8 mouse cellular contexts compared by ENCODE assay signal in the genomic region with DNA sequence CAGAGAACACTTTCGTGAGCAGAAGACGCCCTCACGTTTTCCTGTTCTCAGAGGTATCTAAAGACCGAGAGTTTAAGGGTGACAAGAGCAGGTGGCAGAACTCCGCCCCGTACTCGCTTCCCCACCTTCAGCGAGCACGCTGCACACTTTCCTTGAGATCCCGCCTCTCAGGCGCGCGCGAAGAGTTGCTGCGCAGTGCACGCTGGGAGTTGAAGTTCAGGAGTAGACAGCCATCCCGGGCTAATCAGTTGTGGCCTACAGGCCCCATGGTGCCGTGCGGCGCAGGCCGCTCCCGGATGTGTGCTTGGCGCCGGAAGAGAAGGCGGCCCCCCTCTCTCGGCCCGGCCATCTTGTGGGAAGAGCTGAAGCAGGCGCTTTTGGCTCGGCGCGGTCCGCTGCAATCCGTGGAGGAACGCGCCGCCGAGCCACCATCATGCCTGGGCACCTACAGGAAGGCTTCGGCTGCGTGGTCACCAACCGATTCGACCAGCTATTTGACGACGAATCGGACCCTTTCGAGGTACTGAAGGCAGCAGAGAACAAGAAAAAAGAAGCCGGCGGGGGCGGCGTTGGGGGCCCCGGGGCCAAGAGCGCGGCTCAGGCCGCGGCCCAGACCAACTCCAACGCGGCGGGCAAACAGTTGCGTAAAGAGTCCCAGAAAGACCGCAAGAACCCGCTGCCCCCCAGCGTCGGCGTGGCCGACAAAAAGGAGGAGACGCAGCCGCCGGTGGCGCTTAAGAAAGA. TPM values are rescaled to one million over a fixed set of nuclear protein-coding genes. Genes with fewer than 3 reads are reported as not detected.
DNase-seq lines count a peak whose midpoint lies in the region; ATAC-seq lines count a peak whose summit lies in the region.

No protein-coding gene starts in this region.

- peak overlapping the region; percentile 92 for H3K27ac ChIP-seq in hindbrain, embryonic 12.5 days

- under 1% methylated on average over 68 of the region's 68 CpGs for WGBS in hindbrain, embryonic 12.5 days

- ATAC-seq in hindbrain, embryonic 12.5 days (ENCODE audit: low FRiP score), result peak; percentile 100

- no peaks in the 10 kb centered on the region for H3K9me3 ChIP-seq in hindbrain, embryonic 12.5 days (replicated peaks)

- H3K9ac ChIP-seq in hindbrain, embryonic 12.5 days, result peak overlapping the region; percentile 95

- peak overlapping the region; percentile 91 for H3K4me3 ChIP-seq in hindbrain, embryonic 12.5 days

- H3K27me3 ChIP-seq in hindbrain, embryonic 12.5 days, result no peaks in the 10 kb centered on the region

- peaks cover 10% of the 10 kb centered on the region for H3K4me1 ChIP-seq in hindbrain, embryonic 12.5 days

- H3K4me2 ChIP-seq in hindbrain, embryonic 12.5 days (replicated peaks), result peak overlapping the region; percentile 81

- no peaks in the 10 kb centered on the region for H3K36me3 ChIP-seq in hindbrain, embryonic 12.5 days

- DNase-seq in NIH3T3 (ENCODE audit: low read depth), result peak; percentile 98
- peak; percentile 94 to 98 for DNase-seq in cerebellum, postnatal 10 days
- DNase-seq in frontal cortex, postnatal 10 days (ENCODE audit: low spot score in 2 of 2), result peak; percentile 96
- DNase-seq in layer of hippocampus, postnatal 14 days (ENCODE audit: low spot score in 2 of 2), result peak; percentile 93 to 97
- peak; percentile 93 for DNase-seq in lung, postnatal 14 days
- peak; percentile 91 for DNase-seq in retina, adult 2 months (ENCODE audit: low read depth, low spot score)
- DNase-seq in thymus, postnatal 36 days, result peak; percentile 93 to 98

RNA-seq across cellular contexts. Expression of a gene that starts 28.9 kb away (rescaled TPM):
- 404 and 432 TPM in 2 replicates for polyA plus RNA-seq in hindbrain, embryonic 12.5 days (2016; fragmentation: Nextera tagmentation; extraction: Ambion mirVana)
- 100 to 1,000 TPM; 227 to 243 TPM for total RNA-seq in layer of hippocampus, postnatal 14 days (2021)

Comparison
In these comparisons a context has a peak if more than half of its experiments do, and no peak if none do; other contexts are left out.
1. Peak in every context shown above with its lines: DNase-seq, ATAC-seq, H3K4me3 ChIP-seq and H3K27ac ChIP-seq.